ENCODE assay signal across 15 mouse cellular contexts in genomic region chr11:32083462-32083861, GRCm38 (mm10).
"Had no signal": no experiment of that assay in that cellular context is flagged by ENCODE, and none has a peak within 500 bp of the region (broad histone marks: within the 10 kb centered on the region; RNA-seq: fewer than 3 reads in every experiment).

No protein-coding gene starts in this region.

- H3K9ac ChIP-seq: limb, embryonic 12.5 days; liver, embryonic 13.5 days; liver, postnatal 0 days; midbrain, embryonic 15.5 days; neural tube, embryonic 12.5 days had no signal

- ATAC-seq: inflammation-experienced regulatory T-cells, adult 6 months; intestine, postnatal 0 days; liver, postnatal 0 days; lung, postnatal 0 days; midbrain, embryonic 15.5 days had no signal

- H3K27me3 ChIP-seq: limb, embryonic 12.5 days; liver, embryonic 13.5 days; midbrain, embryonic 15.5 days; neural tube, embryonic 12.5 days had no signal

- H3K9me3 ChIP-seq: limb, embryonic 12.5 days; liver, embryonic 13.5 days; megakaryocyte, embryonic 14.5 days; midbrain, embryonic 15.5 days; neural tube, embryonic 12.5 days had no signal

- DNase-seq: kidney, adult 8-10 months; kidney, postnatal 25 days; liver; liver, embryonic 13.5 days; liver, postnatal 0 days; thymus, postnatal 4 days had no signal

- H3K4me1 ChIP-seq: liver, embryonic 13.5 days had no signal

- H3K4me2 ChIP-seq: limb, embryonic 12.5 days; liver, embryonic 13.5 days; midbrain, embryonic 11.5 days; midbrain, embryonic 15.5 days; neural tube, embryonic 12.5 days had no signal

- H3K36me3 ChIP-seq: limb, embryonic 12.5 days; liver, embryonic 13.5 days; midbrain, embryonic 15.5 days; neural tube, embryonic 12.5 days had no signal

- H3K4me3 ChIP-seq: limb, embryonic 12.5 days; liver, embryonic 13.5 days; megakaryocyte, embryonic 14.5 days; midbrain, embryonic 15.5 days; neural tube, embryonic 12.5 days had no signal

- H3K27ac ChIP-seq: limb, embryonic 12.5 days; liver, embryonic 13.5 days; macrophage; midbrain, embryonic 15.5 days; neural tube, embryonic 12.5 days had no signal
